Mouse (Mus musculus) CH12.LX (cell line): ENCODE measurements around the gene Cdh18.

Source experiments
- BHLHE40 ChIP-seq: IDR thresholded peaks from 2 replicates; pipeline ENCODE4 v1.6.1; 2011; ENCODE audit warnings: mild to moderate bottlenecking, low read depth, low read length, improper control_type of control experiment
- CTCF ChIP-seq, 2 experiments: IDR thresholded peaks in 1 of 2; conservative IDR thresholded peaks in 1 of 2; 2 replicates each; pipeline ENCODE4 v1.5.1; 2011 to 2012; ENCODE audit warnings: low read depth in 2 of 2, low read length in 2 of 2, improper control_type of control experiment in 1 of 2, inconsistent platforms in 1 of 2, mild to moderate bottlenecking in 1 of 2, moderate library complexity in 1 of 2
- EP300 ChIP-seq: IDR thresholded peaks from 2 replicates; pipeline ENCODE4 v1.6.1; 2011; ENCODE audit warnings: low read length, improper control_type of control experiment
- ETS1 ChIP-seq: conservative IDR thresholded peaks from 2 replicates; pipeline ENCODE4 v1.6.1; 2012; ENCODE audit warnings: low read depth, mild to moderate bottlenecking, inconsistent platforms, low read length, improper control_type of control experiment, moderate library complexity
- HCFC1 ChIP-seq: IDR thresholded peaks from 2 replicates; pipeline ENCODE4 v1.6.1; 2012; ENCODE audit warnings: low read depth, mild to moderate bottlenecking, inconsistent platforms, low read length, improper control_type of control experiment
- JUN ChIP-seq: IDR thresholded peaks from 2 replicates; pipeline ENCODE4 v1.6.1; 2011; ENCODE audit warnings: low read depth, mild to moderate bottlenecking, low read length, improper control_type of control experiment, moderate library complexity; ENCODE audit not compliant: insufficient read depth
- MAFK ChIP-seq: IDR thresholded peaks from 2 replicates; pipeline ENCODE4 v1.6.1; 2011; ENCODE audit warnings: low read length, improper control_type of control experiment; ENCODE audit not compliant: insufficient replicate concordance
- MAX ChIP-seq: IDR thresholded peaks from 2 replicates; pipeline ENCODE4 v1.6.1; 2011; ENCODE audit warnings: low read length, improper control_type of control experiment
- MAZ ChIP-seq: IDR thresholded peaks from 2 replicates; pipeline ENCODE4 v1.6.1; 2012; ENCODE audit warnings: low read depth, mild to moderate bottlenecking, inconsistent platforms, low read length, improper control_type of control experiment, moderate library complexity
- NELFE ChIP-seq: IDR thresholded peaks from 2 replicates; pipeline ENCODE4 v1.6.1; 2011; ENCODE audit warnings: low read depth, low read length, improper control_type of control experiment
- PAX5 ChIP-seq: IDR thresholded peaks from 2 replicates; pipeline ENCODE4 v1.6.1; 2012; ENCODE audit warnings: low read length, inconsistent platforms, mixed read lengths
- RCOR1 ChIP-seq: conservative IDR thresholded peaks from 2 replicates; pipeline ENCODE4 v1.6.1; 2012; ENCODE audit warnings: low read depth, mild to moderate bottlenecking, inconsistent platforms, low read length, improper control_type of control experiment
- ZC3H11A ChIP-seq: IDR thresholded peaks from 2 replicates; pipeline ENCODE4 v1.6.1; 2012; ENCODE audit warnings: low read depth, mild to moderate bottlenecking, inconsistent platforms, low read length, improper control_type of control experiment
- ZMIZ1 ChIP-seq: IDR thresholded peaks from 2 replicates; pipeline ENCODE4 v1.6.1; 2012; ENCODE audit warnings: low read depth, mild to moderate bottlenecking, inconsistent platforms, low read length, improper control_type of control experiment

GRCm38 (mm10) chr15:22789696-22790095 is 240.9 kb downstream of the Cdh18 start:
- TF ChIP-seq ZC3H11A, result no peak
- no peak for TF ChIP-seq ETS1
- no peak for TF ChIP-seq PAX5
- TF ChIP-seq CTCF (conservative IDR thresholded peaks at IDR 0.05 in 1 of 2, IDR thresholded peaks at IDR 0.05 in 1 of 2; ENCODE audit: low read depth in 2 of 2, low read length in 2 of 2), result no peak
- no peak for TF ChIP-seq HCFC1
- TF ChIP-seq JUN, result no peak
- no peak for TF ChIP-seq MAFK
- TF ChIP-seq MAZ, result no peak
- TF ChIP-seq BHLHE40, result no peak
- TF ChIP-seq MAX, result no peak
- no peak for TF ChIP-seq ZMIZ1
- TF ChIP-seq EP300, result no peak
- TF ChIP-seq NELFE, result no peak
- no peak for TF ChIP-seq RCOR1
